Mouse (Mus musculus): ENCODE data around the gene Syne1.

GRCm38 (mm10) chr10:5028301-5028700 lies 523.0 kb downstream of the Syne1 start:
- TF ChIP-seq CTCF (IDR thresholded peaks at IDR 0.05 in 2 of 3, conservative IDR thresholded peaks at IDR 0.05 in 1 of 3; ENCODE audit: control insufficient read depth in 1 of 3, insufficient read depth in 1 of 3, low read depth in 2 of 3, low read length in 3 of 3, poor library complexity in 1 of 3, severe bottlenecking in 1 of 3) (no peak), ZNF384 (IDR thresholded peaks at IDR 0.05; ENCODE audit: low read depth, low read length) (no peak), MAX (IDR thresholded peaks at IDR 0.05; ENCODE audit: low read length) (no peak), POLR2AphosphoS5 (IDR thresholded peaks at IDR 0.05; ENCODE audit: borderline replicate concordance, low read depth, low read length) (no peak), UBTF (IDR thresholded peaks at IDR 0.05; ENCODE audit: borderline replicate concordance, insufficient read depth, low read depth, low read length) (no peak), EP300 (IDR thresholded peaks at IDR 0.05; ENCODE audit: low read depth in 1 of 2, low read length in 2 of 2) (no peak), MYC (IDR thresholded peaks at IDR 0.05; ENCODE audit: low read depth, low read length) (no peak)

All from MEL (cell line).